Mouse (Mus musculus) spleen, adult 2 months (tissue): ENCODE measurements at regions not wholly inside any gene's neighbourhood (a gene's known extent, or its start where the extent isn't known, plus 50 kb on each side); places are given as distances from the start of the nearest gene placed in this dataset.

ENCODE experiments used
- DNase-seq, 2 experiments: peaks; one replicate each; pipeline versions ENCODE4 v3.0.0 to v3.0.0-alpha.2; 2012 to 2021; ENCODE audit warnings: low spot score in 2 of 2, low read depth in 1 of 2
- H3K27ac ChIP-seq: fragments of 200-500 bp; 2 replicates; pipeline ENCODE4 v1.5.1; 2012; ENCODE audit warnings: low read length, inconsistent platforms; ENCODE audit not compliant: insufficient read depth
- H3K27me3 ChIP-seq: fragments of 200-500 bp; 2 replicates; pipeline ENCODE4 v1.6.1; 2012; ENCODE audit warnings: mild to moderate bottlenecking, moderate library complexity, low read length, inconsistent platforms; ENCODE audit not compliant: control insufficient read depth, insufficient read depth
- H3K36me3 ChIP-seq: fragments of 200-500 bp; 2 replicates; pipeline ENCODE4 v1.6.1; 2012; ENCODE audit warnings: mild to moderate bottlenecking, low read length, inconsistent platforms; ENCODE audit not compliant: control insufficient read depth, insufficient read depth
- H3K4me1 ChIP-seq: fragments of 200-500 bp; 2 replicates; pipeline ENCODE4 v1.6.1; 2011; ENCODE audit warnings: inconsistent platforms; ENCODE audit not compliant: control insufficient read depth, insufficient read depth, insufficient read length
- H3K4me3 ChIP-seq: fragments of 200-500 bp; 2 replicates; pipeline ENCODE4 v1.5.1; 2011; ENCODE audit warnings: mild to moderate bottlenecking, inconsistent platforms; ENCODE audit not compliant: insufficient read depth, insufficient read length; ENCODE audit errors: extremely low read depth
- CTCF ChIP-seq: fragments of 200-500 bp; IDR thresholded peaks from 2 replicates; pipeline ENCODE4 v1.5.1; 2011; ENCODE audit warnings: mild to moderate bottlenecking, inconsistent platforms; ENCODE audit not compliant: insufficient read depth, insufficient read length, insufficient replicate concordance; ENCODE audit errors: extremely low read depth
- POLR2A ChIP-seq: fragments of 200-500 bp; IDR thresholded peaks from 2 replicates; pipeline ENCODE4 v1.6.1; 2011; ENCODE audit warnings: low read depth, low read length, inconsistent platforms
- WGBS: fragments of 180-500 bp; shearing (Covaris S2); methylation state at CpG from one replicate; pipeline ENCODE4 v1.1.7; 2018; 5-methylcytosine and 5-hydroxymethylcytosine counted together

DNA sequence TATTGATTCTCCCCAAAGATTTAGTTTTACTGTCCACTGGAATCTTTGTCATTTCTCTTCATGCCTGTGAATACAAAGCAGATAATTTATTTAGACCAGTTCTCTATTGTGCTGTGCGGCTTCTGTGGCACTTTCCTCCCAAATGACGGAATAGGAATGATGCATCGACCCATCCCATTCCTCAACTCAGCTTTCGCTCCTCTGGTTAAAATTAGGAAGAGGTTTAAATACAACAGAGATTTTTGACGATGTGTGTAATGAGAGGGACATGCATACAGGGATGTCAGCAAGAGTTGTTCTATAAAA is 187.2 kb upstream of the Tsc22d2 start:
- DNase-seq = no peak
- no peak for TF ChIP-seq CTCF
- no peak for TF ChIP-seq POLR2A
- H3K27ac ChIP-seq = no peak overlapping the region
- no peaks in the 10 kb centered on the region for H3K27me3 ChIP-seq
- H3K4me1 ChIP-seq = no peaks in the 10 kb centered on the region
- WGBS = 86% methylated on average over 5 of the region's 5 CpGs
- H3K4me3 ChIP-seq = no peak overlapping the region
- H3K36me3 ChIP-seq = no peaks in the 10 kb centered on the region

DNA sequence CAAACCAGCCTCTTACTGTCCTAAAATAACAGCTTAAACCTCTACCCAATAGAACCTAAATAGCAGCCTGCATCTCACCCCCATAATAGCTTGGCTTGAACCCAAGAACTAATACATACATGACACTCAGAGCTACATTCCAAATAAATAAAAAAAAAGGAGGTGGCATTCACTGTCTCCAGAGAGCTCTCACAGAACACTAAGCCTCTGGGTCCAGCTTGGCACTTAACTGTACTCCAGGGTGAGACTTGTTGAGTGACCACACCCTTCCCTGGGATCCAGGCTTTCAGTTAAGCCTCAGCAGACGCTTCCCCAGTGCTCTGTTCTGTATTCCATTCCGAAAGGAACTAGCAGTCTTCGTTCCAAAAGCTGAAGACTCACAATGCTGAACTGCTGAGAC is 186.3 kb upstream of the Tsc22d2 start:
- H3K4me3 ChIP-seq = no peak overlapping the region
- H3K36me3 ChIP-seq = no peaks in the 10 kb centered on the region

GRCm38 (mm10) chr3:58231746-58232145 is 182.8 kb upstream of the Tsc22d2 start:
- H3K4me3 ChIP-seq = no peak overlapping the region
- no peaks in the 10 kb centered on the region for H3K36me3 ChIP-seq
- DNase-seq = no peak
- H3K27ac ChIP-seq = no peak overlapping the region
- no peaks in the 10 kb centered on the region for H3K4me1 ChIP-seq
- no peaks in the 10 kb centered on the region for H3K27me3 ChIP-seq
- 78% methylated on average over 2 of the region's 2 CpGs for WGBS
- TF ChIP-seq CTCF (no peak), POLR2A (no peak)

More for the DNA sequence above, 186.3 kb upstream of the Tsc22d2 start:
- DNase-seq = no peak
- no peak overlapping the region for H3K27ac ChIP-seq
- no peaks in the 10 kb centered on the region for H3K4me1 ChIP-seq
- WGBS = 47% methylated on average over 3 of the region's 3 CpGs
- no peaks in the 10 kb centered on the region for H3K27me3 ChIP-seq
- TF ChIP-seq CTCF (no peak), POLR2A (no peak)

- 75% methylated on average over 2 of the region's 2 CpGs for WGBS
- H3K27me3 ChIP-seq = no peaks in the 10 kb centered on the region
- H3K27ac ChIP-seq = no peak overlapping the region
- no peaks in the 10 kb centered on the region for H3K36me3 ChIP-seq
- DNase-seq = no peak
- no peaks in the 10 kb centered on the region for H3K4me1 ChIP-seq
- no peak overlapping the region for H3K4me3 ChIP-seq
- TF ChIP-seq CTCF = no peak
- no peak for TF ChIP-seq POLR2A
Measured at GRCm38 (mm10) chr3:58233296-58233695, 181.2 kb upstream of the Tsc22d2 start.

DNA sequence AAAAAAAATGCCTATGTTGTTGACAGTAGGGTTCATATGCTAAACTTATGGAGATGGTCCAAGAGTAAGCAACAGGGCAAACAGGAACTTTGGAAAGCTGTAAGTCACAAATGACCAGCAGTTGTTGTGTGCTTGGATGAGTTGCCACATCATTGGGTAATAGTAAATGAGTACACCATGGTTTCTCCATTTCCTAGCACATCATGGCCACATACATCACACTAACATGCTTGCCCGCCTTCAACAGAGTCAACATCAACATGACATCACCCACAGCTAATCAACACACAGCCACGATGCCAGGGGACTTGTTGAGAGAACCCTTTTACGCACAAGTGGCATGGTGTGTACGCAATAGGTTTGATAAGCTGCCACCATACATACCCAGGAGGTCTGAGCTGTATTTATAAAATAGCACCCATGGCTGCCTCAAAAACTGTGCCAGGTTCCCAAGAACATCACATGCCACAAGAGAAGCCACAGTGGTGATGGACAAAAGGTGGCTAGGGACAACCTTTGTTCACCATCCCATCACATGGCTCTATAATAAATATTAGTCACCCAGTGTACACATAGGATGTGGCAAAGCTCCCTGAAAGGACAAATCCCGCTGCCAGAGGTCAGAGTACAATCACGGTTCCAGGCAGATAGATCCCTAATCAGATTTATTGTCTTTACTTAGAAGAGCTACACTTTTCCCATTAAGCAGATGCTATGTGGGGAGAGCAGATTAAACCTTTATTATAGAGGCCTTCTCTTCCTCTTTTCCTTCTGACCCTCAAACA is 179.5 kb upstream of the Tsc22d2 start:
- H3K27ac ChIP-seq = no peak overlapping the region
- 92% methylated on average over 6 of the region's 6 CpGs for WGBS
- no peaks in the 10 kb centered on the region for H3K36me3 ChIP-seq
- no peaks in the 10 kb centered on the region for H3K4me1 ChIP-seq
- no peak for TF ChIP-seq CTCF
- TF ChIP-seq POLR2A = no peak
- DNase-seq = no peak
- no peak overlapping the region for H3K4me3 ChIP-seq
- no peaks in the 10 kb centered on the region for H3K27me3 ChIP-seq

DNA sequence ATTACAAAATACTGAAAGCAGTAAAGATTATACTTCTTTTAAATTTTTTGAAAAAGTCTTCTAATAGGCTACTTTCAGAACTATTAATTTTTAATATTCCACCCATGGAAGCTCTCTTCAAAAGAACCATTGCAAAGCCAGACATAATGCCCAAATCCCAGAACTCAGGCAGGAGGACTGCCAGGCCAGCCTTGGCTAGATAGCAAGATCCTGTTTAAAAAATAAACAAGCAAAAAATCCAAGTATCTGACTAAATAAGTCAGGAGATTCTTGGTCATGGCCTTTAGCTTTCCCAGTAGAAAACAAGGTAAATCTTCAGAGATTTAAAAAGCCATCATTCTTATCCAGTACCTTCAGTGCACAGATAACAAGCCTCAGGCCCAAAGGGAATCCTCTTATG is 176.4 kb upstream of the Tsc22d2 start:
- Histone ChIP-seq H3K27ac (no peak overlapping the region), H3K27me3 (no peaks in the 10 kb centered on the region), H3K36me3 (no peaks in the 10 kb centered on the region), H3K4me3 (no peak overlapping the region), H3K4me1 (no peaks in the 10 kb centered on the region)
- no peak for TF ChIP-seq POLR2A
- TF ChIP-seq CTCF = no peak
- DNase-seq = no peak

GRCm38 (mm10) chr3:58240775-58241174 is 173.7 kb upstream of the Tsc22d2 start:
- Histone ChIP-seq H3K4me1 (no peaks in the 10 kb centered on the region), H3K27me3 (no peaks in the 10 kb centered on the region), H3K27ac (no peak overlapping the region), H3K36me3 (no peaks in the 10 kb centered on the region), H3K4me3 (no peak overlapping the region)
- no peak for DNase-seq
- WGBS = 84% methylated on average over 4 of the region's 4 CpGs
- TF ChIP-seq POLR2A (no peak), CTCF (no peak)
